Mouse (Mus musculus) testis, adult 2 months (tissue): Measurements from ENCODE around the gene Trim5. TPM values are rescaled to one million over a fixed set of nuclear protein-coding genes. Genes with fewer than 3 reads are reported as not detected.

Experiments
- H3K27ac ChIP-seq: fragments of 200-500 bp; 2 replicates; pipeline ENCODE4 v1.5.1; 2012; ENCODE audit warnings: low read depth, low read length; ENCODE audit not compliant: control insufficient read depth, insufficient read depth
- H3K27me3 ChIP-seq: fragments of 200-500 bp; 2 replicates; pipeline ENCODE4 v1.6.1; 2012; ENCODE audit warnings: mild to moderate bottlenecking, low read length, moderate library complexity; ENCODE audit not compliant: control insufficient read depth, insufficient read depth
- H3K36me3 ChIP-seq: fragments of 200-500 bp; 2 replicates; pipeline ENCODE4 v1.6.1; 2012; ENCODE audit warnings: mild to moderate bottlenecking, low read length; ENCODE audit not compliant: control insufficient read depth, insufficient read depth
- H3K4me1 ChIP-seq: fragments of 200-500 bp; 2 replicates; pipeline ENCODE4 v1.6.1; 2012; ENCODE audit warnings: low read length; ENCODE audit not compliant: control insufficient read depth, insufficient read depth
- H3K4me3 ChIP-seq: fragments of 200-500 bp; 2 replicates; pipeline ENCODE4 v1.5.1; 2012; ENCODE audit warnings: low read depth, mild to moderate bottlenecking, low read length, moderate library complexity, mixed read lengths; ENCODE audit not compliant: control insufficient read depth
- CTCF ChIP-seq: fragments of 200-500 bp; IDR thresholded peaks from 2 replicates; pipeline ENCODE4 v1.5.1; 2012; ENCODE audit warnings: low read depth, mild to moderate bottlenecking, inconsistent platforms, low read length, moderate library complexity; ENCODE audit not compliant: control insufficient read depth, insufficient read depth, insufficient replicate concordance
- POLR2A ChIP-seq: fragments of 200-500 bp; IDR thresholded peaks from 2 replicates; pipeline ENCODE4 v1.6.1; 2012; ENCODE audit warnings: low read depth, mild to moderate bottlenecking, inconsistent platforms, low read length, moderate library complexity; ENCODE audit not compliant: control insufficient read depth
- polyA plus RNA-seq: library from polyadenylated mRNA; depleted of rRNA; stranded (reverse); fragments of >200 nt; gene quantifications from 2 replicates; pipeline ENCODE4 v1.2.3, GENCODE M21; 2012; rRNA removed

The Trim5 gene
- polyA plus RNA-seq, 1 experiment = 0.11 TPM

- peak within 1 kb of the TSS; percentile 65; the same call in 1 of the 2 replicates for H3K27ac ChIP-seq
- peak; percentile 53; the same call in 1 of the 2 replicates for TF ChIP-seq POLR2A
- TF ChIP-seq CTCF = no peak
- no peaks in the 10 kb centered on the region; the same call in 1 of the 2 replicates for H3K4me1 ChIP-seq
- no peaks in the 10 kb centered on the region for H3K27me3 ChIP-seq
- H3K4me3 ChIP-seq = peak within 1 kb of the TSS; percentile 88
- no peaks in the 10 kb centered on the region for H3K36me3 ChIP-seq
Measured at GRCm38 (mm10) chr7:104218701-104219569, 69.0 kb downstream of the Trim5 start, which contains the start of gene Trim6. Gene Trim6 (plus strand): TSS chr7:104218793.

GRCm38 (mm10) chr7:104217881-104218280, 70.0 kb downstream of the Trim5 start:
- no peak overlapping the region for H3K27ac ChIP-seq
- no peaks in the 10 kb centered on the region for H3K36me3 ChIP-seq
- no peaks in the 10 kb centered on the region; the same call in 1 of the 2 replicates for H3K4me1 ChIP-seq
- H3K4me3 ChIP-seq = no peak overlapping the region
- no peaks in the 10 kb centered on the region for H3K27me3 ChIP-seq
- TF ChIP-seq CTCF (no peak), POLR2A (no peak)

DNA sequence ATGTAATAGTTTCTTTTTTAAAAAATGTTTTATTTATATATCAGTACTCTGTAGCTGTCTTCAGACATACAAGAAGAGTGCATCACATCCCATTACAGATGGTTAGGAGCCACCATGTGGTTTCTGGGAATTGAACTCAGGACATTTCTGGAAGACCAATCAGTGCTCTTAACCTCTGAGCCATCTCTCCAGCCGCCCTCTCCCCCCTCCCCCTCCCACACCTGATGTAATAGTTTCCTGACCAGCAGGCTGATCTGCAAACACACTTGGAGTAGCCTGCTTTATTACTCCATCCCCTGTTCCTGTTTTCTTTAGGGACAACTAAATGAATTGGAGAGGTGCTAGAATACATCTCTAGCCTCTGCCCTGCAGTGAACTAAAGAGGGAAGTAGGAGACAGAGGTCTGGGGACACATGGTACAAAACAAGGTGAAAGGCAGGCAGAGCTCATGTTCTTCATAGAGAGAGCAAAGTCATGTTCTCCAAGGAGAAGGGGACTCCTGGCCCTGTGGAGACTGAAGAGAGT, 71.8 kb downstream of the Trim5 start:
- H3K27me3 ChIP-seq = no peaks in the 10 kb centered on the region
- no peaks in the 10 kb centered on the region for H3K36me3 ChIP-seq
- no peak for TF ChIP-seq CTCF
- TF ChIP-seq POLR2A = no peak
- no peak overlapping the region for H3K27ac ChIP-seq
- H3K4me3 ChIP-seq = no peak overlapping the region
- H3K4me1 ChIP-seq = no peaks in the 10 kb centered on the region; the same call in 1 of the 2 replicates

Other genes with a start within 250 kb of the Trim5 start
- 0.53 TPM in 1 of 2 replicates, not detected in the other for gene Olfr642, start 235.4 kb downstream of the Trim5 start, polyA plus RNA-seq
- 0.80 and 0.89 TPM in 2 replicates for gene 4930516K23Rik, start 226.6 kb downstream of the Trim5 start, polyA plus RNA-seq
- 0.12 TPM in 1 of 2 replicates, not detected in the other for gene Olfr644, start 216.2 kb downstream of the Trim5 start, polyA plus RNA-seq
- 0.02 TPM in 1 of 2 replicates, not detected in the other for gene Olfr645, start 202.6 kb downstream of the Trim5 start, polyA plus RNA-seq
- not detected in 2 replicates for gene Olfr646, start 183.2 kb downstream of the Trim5 start, polyA plus RNA-seq
- 101 and 104 TPM in 2 replicates for gene Ubqln5, start 158.3 kb downstream of the Trim5 start, polyA plus RNA-seq
- 0.17 and 0.51 TPM in 2 replicates for gene Olfr643, start 150.7 kb downstream of the Trim5 start, polyA plus RNA-seq
- 434 and 492 TPM in 2 replicates for gene Ubqln3, start 144.8 kb downstream of the Trim5 start, polyA plus RNA-seq
- gene Ubqlnl, start 137.5 kb downstream of the Trim5 start, polyA plus RNA-seq = 257 and 316 TPM in 2 replicates
- not detected in 2 replicates for gene Olfm5, start 123.3 kb downstream of the Trim5 start, polyA plus RNA-seq
- 0.07 and 0.09 TPM in 2 replicates for gene Olfr648, start 104.7 kb downstream of the Trim5 start, polyA plus RNA-seq
- not detected in 2 replicates for gene Olfr649, start 92.1 kb downstream of the Trim5 start, polyA plus RNA-seq
- 1.9 and 2.4 TPM in 2 replicates for gene Trim6, start 69.3 kb downstream of the Trim5 start, polyA plus RNA-seq
- gene Trim34a, start 43.6 kb downstream of the Trim5 start, polyA plus RNA-seq = 1.0 and 1.2 TPM in 2 replicates
- 0.54 and 1.1 TPM in 2 replicates for gene Trim12a, start 27.4 kb upstream of the Trim5 start, polyA plus RNA-seq
- gene Trim34b, start 41.4 kb upstream of the Trim5 start, polyA plus RNA-seq = 0.24 and 0.74 TPM in 2 replicates
- gene Trim12c, start 65.3 kb upstream of the Trim5 start, polyA plus RNA-seq = 0.40 and 0.98 TPM in 2 replicates
- gene Trim30b, start 81.8 kb upstream of the Trim5 start, polyA plus RNA-seq = 0.07 and 0.08 TPM in 2 replicates
- not detected in 2 replicates for gene Trim30c, start 112.7 kb upstream of the Trim5 start, polyA plus RNA-seq
- gene Trim30a, start 177.1 kb upstream of the Trim5 start, polyA plus RNA-seq = 0.17 and 0.32 TPM in 2 replicates
- 0.25 and 0.38 TPM in 2 replicates for gene Trim30d, start 219.8 kb upstream of the Trim5 start, polyA plus RNA-seq